Mouse (Mus musculus) urinary bladder, postnatal 36 days (tissue): ENCODE results near the gene Ern1.
"Not testable (repeated sequence)": the region's sequence is repeated elsewhere in the genome, so short reads cannot be mapped to it uniquely, and the experiment has no call there.

Source experiments
- DNase-seq, 2 experiments: peaks; one replicate each; pipeline ENCODE4 v3.0.0; 2022; ENCODE audit warnings: low spot score in 2 of 2, mixed read lengths in 1 of 2

Gene Ern1

GRCm38 (mm10) chr11:106437039-106437438, 50.6 kb downstream of the Ern1 start:
- DNase-seq = no peak

GRCm38 (mm10) chr11:106430392-106430791, 57.3 kb downstream of the Ern1 start:
- no peak for DNase-seq

- DNase-seq = no peak
Observed at GRCm38 (mm10) chr11:106429689-106430088, 58.0 kb downstream of the Ern1 start.

GRCm38 (mm10) chr11:106428556-106428955, 59.1 kb downstream of the Ern1 start:
- DNase-seq = no peak

GRCm38 (mm10) chr11:106428106-106428505, 59.5 kb downstream of the Ern1 start:
- DNase-seq = no peak

GRCm38 (mm10) chr11:106426447-106426846, 61.2 kb downstream of the Ern1 start:
- DNase-seq = no peak

- no peak for DNase-seq
Observed at GRCm38 (mm10) chr11:106425201-106425600, 62.5 kb downstream of the Ern1 start.

- DNase-seq = no peak
Observed at GRCm38 (mm10) chr11:106419262-106420102, 68.2 kb downstream of the Ern1 start.

GRCm38 (mm10) chr11:106418622-106419196, 68.9 kb downstream of the Ern1 start:
- DNase-seq = peak; percentile 70 to 80

GRCm38 (mm10) chr11:106417860-106418259, 69.8 kb downstream of the Ern1 start:
- DNase-seq = no peak

GRCm38 (mm10) chr11:106416331-106416730, 71.3 kb downstream of the Ern1 start:
- no peak for DNase-seq

- DNase-seq = no peak
Observed at GRCm38 (mm10) chr11:106412641-106413360, 74.9 kb downstream of the Ern1 start.

GRCm38 (mm10) chr11:106411157-106411556, 76.5 kb downstream of the Ern1 start:
- DNase-seq = no peak

- DNase-seq = no peak
Observed at GRCm38 (mm10) chr11:106410507-106410906, 77.1 kb downstream of the Ern1 start.

- no peak for DNase-seq
Observed at GRCm38 (mm10) chr11:106410011-106410410, 77.6 kb downstream of the Ern1 start.

GRCm38 (mm10) chr11:106398481-106398880, 89.2 kb downstream of the Ern1 start:
- DNase-seq = no peak

GRCm38 (mm10) chr11:106397656-106398055, 90.0 kb downstream of the Ern1 start:
- DNase-seq = no peak

GRCm38 (mm10) chr11:106394055-106394454, 93.6 kb downstream of the Ern1 start:
- not testable (repeated sequence) for DNase-seq

GRCm38 (mm10) chr11:106393331-106393616, 94.4 kb downstream of the Ern1 start:
- DNase-seq = no peak

- no peak for DNase-seq
Observed at GRCm38 (mm10) chr11:106392597-106393330, 94.9 kb downstream of the Ern1 start.

- DNase-seq = peak; percentile 50 to 61
Observed at GRCm38 (mm10) chr11:106391546-106392188, 96.0 kb downstream of the Ern1 start.

- DNase-seq = no peak
Observed at GRCm38 (mm10) chr11:106390757-106391156, 96.9 kb downstream of the Ern1 start.
